Mouse (Mus musculus) brown adipose tissue, adult 24 weeks (tissue): ENCODE results near the gene Hsbp1. TPM values are rescaled to one million over a fixed set of nuclear protein-coding genes. Genes with fewer than 3 reads are reported as not detected.
A peak's percentile ranks its signal among the peaks of the same experiment; 100 is the strongest.
"Not testable (repeated sequence)": the region's sequence is repeated elsewhere in the genome, so short reads cannot be mapped to it uniquely, and the experiment has no call there.

Experiments
- H3K27ac ChIP-seq: fragments of 200-500 bp; replicated peaks from 2 replicates; pipeline ENCODE4 v1.5.1; 2012; ENCODE audit warnings: low read depth, mild to moderate bottlenecking, low read length
- H3K4me1 ChIP-seq: fragments of 200-500 bp; 2 replicates; pipeline ENCODE4 v1.6.1; 2012; ENCODE audit warnings: low read length, mixed read lengths; ENCODE audit not compliant: control insufficient read depth, insufficient read depth, insufficient read length
- H3K4me3 ChIP-seq: fragments of 200-500 bp; 2 replicates; pipeline ENCODE4 v1.5.1; 2012; ENCODE audit warnings: low read depth, mild to moderate bottlenecking, low read length, moderate library complexity; ENCODE audit not compliant: insufficient read depth
- polyA plus RNA-seq: library from polyadenylated mRNA; stranded (reverse); fragments of >200 nt; gene quantifications from 2 replicates; pipeline ENCODE4 v1.2.4, GENCODE M21; 2012; ENCODE audit not compliant: missing spikeins, insufficient read depth, insufficient read length

Hsbp1 gene
- polyA plus RNA-seq, result 275 and 306 TPM in 2 replicates

- Histone ChIP-seq H3K4me1 (peaks cover 9% of the 10 kb centered on the region; the same call in 1 of the 2 replicates), H3K27ac (0 out of 2 replicates have a peak within 1 kb of the TSS, but pooled peaks have one; percentile 36), H3K4me3 (peak within 1 kb of the TSS; percentile 91)
These were observed at the start of gene Hsbp1 for GRCm38 (mm10) chr8:119344190-119344856. Hsbp1 (plus strand) TSS chr8:119344488.

- Histone ChIP-seq H3K4me1 (no peaks in the 10 kb centered on the region), H3K27ac (no peak overlapping the region), H3K4me3 (no peak overlapping the region)
These were observed 48.8 kb upstream of the Hsbp1 start for GRCm38 (mm10) chr8:119295477-119295876.

GRCm38 (mm10) chr8:119297752-119298151 is 46.5 kb upstream of the Hsbp1 start:
- H3K4me1 ChIP-seq, H3K27ac ChIP-seq, H3K4me3 ChIP-seq: not testable (repeated sequence)

- Histone ChIP-seq H3K4me3 (no peak overlapping the region), H3K4me1 (no peaks in the 10 kb centered on the region), H3K27ac (no peak overlapping the region)
These were observed 44.0 kb upstream of the Hsbp1 start for GRCm38 (mm10) chr8:119300335-119300734.

GRCm38 (mm10) chr8:119304196-119304595 is 40.1 kb upstream of the Hsbp1 start:
- no peak overlapping the region for H3K27ac ChIP-seq

GRCm38 (mm10) chr8:119311412-119311811 is 32.9 kb upstream of the Hsbp1 start:
- Histone ChIP-seq H3K4me1 (no peaks in the 10 kb centered on the region), H3K4me3 (no peak overlapping the region), H3K27ac (no peak overlapping the region)

More at GRCm38 (mm10) chr8:119304196-119304595, 40.1 kb upstream of the Hsbp1 start:
- Histone ChIP-seq H3K4me3 (no peak overlapping the region), H3K4me1 (no peaks in the 10 kb centered on the region)

- Histone ChIP-seq H3K4me1 (no peaks in the 10 kb centered on the region), H3K27ac (no peak overlapping the region), H3K4me3 (no peak overlapping the region)
These were observed 21.1 kb upstream of the Hsbp1 start for GRCm38 (mm10) chr8:119323215-119323614.

GRCm38 (mm10) chr8:119339546-119339945 is 4.7 kb upstream of the Hsbp1 start:
- no peak overlapping the region for H3K4me3 ChIP-seq
- no peak overlapping the region for H3K27ac ChIP-seq
- peaks cover 4% of the 10 kb centered on the region; the same call in 1 of the 2 replicates for H3K4me1 ChIP-seq

GRCm38 (mm10) chr8:119343606-119344005 is 682 bp upstream of the Hsbp1 start:
- H3K4me1 ChIP-seq, result peaks cover 9% of the 10 kb centered on the region; the same call in 1 of the 2 replicates
- H3K4me3 ChIP-seq, result peak overlapping the region; percentile 51
- H3K27ac ChIP-seq, result no peak overlapping the region

GRCm38 (mm10) chr8:119345029-119345682 is 868 bp downstream of the Hsbp1 start:
- Histone ChIP-seq H3K4me1 (peaks cover 9% of the 10 kb centered on the region; the same call in 1 of the 2 replicates), H3K4me3 (peak overlapping the region; percentile 91), H3K27ac (no peak overlapping the region)

GRCm38 (mm10) chr8:119345683-119346075 is 1.4 kb downstream of the Hsbp1 start:
- peak overlapping the region; percentile 91; the same call in 1 of the 2 replicates for H3K4me3 ChIP-seq
- H3K27ac ChIP-seq, result no peak overlapping the region
- H3K4me1 ChIP-seq, result peaks cover 8% of the 10 kb centered on the region; the same call in 1 of the 2 replicates

GRCm38 (mm10) chr8:119351647-119352046 is 7.4 kb downstream of the Hsbp1 start:
- Histone ChIP-seq H3K27ac (no peak overlapping the region), H3K4me3 (no peak overlapping the region), H3K4me1 (no peaks in the 10 kb centered on the region; the same call in 1 of the 2 replicates)

GRCm38 (mm10) chr8:119352977-119353658 is 8.8 kb downstream of the Hsbp1 start:
- Histone ChIP-seq H3K4me3 (no peak overlapping the region), H3K4me1 (no peaks in the 10 kb centered on the region; the same call in 1 of the 2 replicates), H3K27ac (no peak overlapping the region)

- Histone ChIP-seq H3K4me1 (no peaks in the 10 kb centered on the region; the same call in 1 of the 2 replicates), H3K4me3 (no peak overlapping the region), H3K27ac (no peak overlapping the region)
These were observed 9.4 kb downstream of the Hsbp1 start for GRCm38 (mm10) chr8:119353659-119354023.

GRCm38 (mm10) chr8:119356631-119357030 is 12.3 kb downstream of the Hsbp1 start:
- not testable (repeated sequence) for H3K4me1 ChIP-seq, H3K27ac ChIP-seq, H3K4me3 ChIP-seq
